Mouse (Mus musculus): ENCODE results near the gene Sacm1l.

The Sacm1l gene

GRCm38 (mm10) chr9:123577360-123578192 lies 48.0 kb downstream of the Sacm1l start:
- DNase-seq (ENCODE audit: low read depth, low spot score): no peak

DNA sequence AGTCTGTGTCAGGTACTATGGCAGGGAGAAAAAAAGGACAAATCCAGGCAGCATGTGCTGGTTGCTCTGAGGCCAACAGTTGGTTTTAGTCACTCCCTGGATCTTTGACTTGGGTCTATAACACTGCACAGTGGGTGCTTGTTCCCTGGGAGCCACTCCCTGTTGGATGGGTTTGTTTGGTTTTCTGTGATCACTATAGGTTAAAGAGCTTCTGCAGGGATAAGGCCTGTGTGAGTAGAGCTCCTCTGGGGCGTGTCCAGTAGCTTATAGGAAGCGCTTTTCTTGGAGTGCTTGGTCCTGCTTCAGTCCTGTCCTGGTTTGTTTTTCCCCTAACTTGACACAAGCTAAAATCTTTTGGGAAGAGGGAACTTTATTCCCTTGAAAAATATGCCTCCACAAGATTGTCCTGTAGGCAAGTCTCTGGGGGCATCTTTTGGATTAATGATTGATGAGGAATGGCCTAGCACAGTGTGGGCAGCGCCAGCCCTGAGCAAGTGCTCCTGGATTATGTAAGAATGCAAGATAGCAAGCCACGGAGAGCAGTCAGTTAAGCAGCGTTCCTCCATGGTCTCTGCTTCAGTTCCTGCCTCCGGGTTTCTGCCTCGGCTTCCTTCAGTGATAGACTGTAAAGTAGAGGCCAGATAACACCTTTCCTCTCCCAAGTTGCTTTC lies 59.8 kb downstream of the Sacm1l start:
- no peak for DNase-seq (ENCODE audit: low read depth, low spot score)

- DNase-seq (ENCODE audit: low read depth, low spot score): no peak
Measured at GRCm38 (mm10) chr9:123595194-123595593, 65.6 kb downstream of the Sacm1l start.

GRCm38 (mm10) chr9:123596910-123597309 lies 67.4 kb downstream of the Sacm1l start:
- DNase-seq (ENCODE audit: low read depth, low spot score): no peak

DNA sequence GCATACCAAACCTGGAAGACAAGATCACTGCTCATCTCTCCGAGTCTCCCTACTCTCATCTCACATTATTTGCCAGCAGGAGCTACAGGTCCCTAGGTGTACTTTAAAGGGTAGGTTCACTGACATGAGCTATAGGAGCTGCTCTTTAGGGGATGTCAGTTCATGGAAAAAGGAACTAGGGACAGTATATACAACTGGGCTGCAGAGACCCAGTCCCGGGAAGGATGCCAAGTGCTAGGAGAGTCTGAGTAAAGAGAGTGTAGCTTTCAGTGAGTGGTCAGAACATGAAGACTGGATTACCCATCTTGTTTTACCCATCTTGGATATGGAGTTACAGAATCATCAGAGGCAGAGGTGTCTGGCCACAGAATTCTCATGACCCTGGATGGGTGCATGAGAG lies 67.8 kb downstream of the Sacm1l start:
- DNase-seq (ENCODE audit: low read depth, low spot score): no peak

- DNase-seq (ENCODE audit: low read depth, low spot score): no peak
Measured at GRCm38 (mm10) chr9:123601529-123601928, 72.0 kb downstream of the Sacm1l start.

DNA sequence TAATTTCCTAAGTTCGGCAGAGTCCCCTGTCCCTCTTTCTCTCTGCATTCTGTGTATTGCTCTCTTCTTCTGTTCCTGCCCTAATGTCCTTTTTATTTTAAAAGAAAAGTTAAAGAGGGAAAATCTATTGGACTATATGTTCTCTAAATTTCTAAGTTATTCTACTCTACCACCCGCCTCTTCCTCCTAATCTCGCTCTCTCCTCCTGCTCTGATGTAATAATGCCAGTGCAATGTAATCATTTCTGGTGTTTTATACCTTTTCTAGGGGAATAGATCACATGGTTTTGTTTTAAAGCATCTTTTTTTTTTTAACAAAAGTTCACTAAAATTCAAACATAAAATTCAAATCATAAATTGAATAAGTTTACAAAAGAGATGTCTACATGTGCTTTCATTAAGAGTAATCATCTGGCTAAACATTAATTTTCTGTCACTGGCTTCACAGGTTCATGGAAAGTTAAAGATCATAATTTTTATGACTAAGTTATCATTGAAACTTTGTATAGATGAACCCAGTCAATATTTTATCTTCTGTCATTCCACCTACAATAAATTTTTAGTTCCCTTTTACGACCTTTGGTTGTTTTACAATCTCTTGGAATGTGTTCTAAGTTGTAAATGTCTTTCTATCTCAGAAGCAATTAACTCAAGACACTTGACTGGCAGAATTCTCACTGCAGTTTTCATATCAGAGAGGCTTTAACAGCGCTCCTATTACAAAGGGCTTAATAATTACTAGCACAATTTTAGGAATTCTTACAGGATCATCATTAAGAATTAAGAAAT lies 90.9 kb downstream of the Sacm1l start:
- no peak for DNase-seq (ENCODE audit: low read depth, low spot score)

GRCm38 (mm10) chr9:123624741-123625140 lies 95.2 kb downstream of the Sacm1l start:
- no peak for DNase-seq (ENCODE audit: low read depth, low spot score)

DNA sequence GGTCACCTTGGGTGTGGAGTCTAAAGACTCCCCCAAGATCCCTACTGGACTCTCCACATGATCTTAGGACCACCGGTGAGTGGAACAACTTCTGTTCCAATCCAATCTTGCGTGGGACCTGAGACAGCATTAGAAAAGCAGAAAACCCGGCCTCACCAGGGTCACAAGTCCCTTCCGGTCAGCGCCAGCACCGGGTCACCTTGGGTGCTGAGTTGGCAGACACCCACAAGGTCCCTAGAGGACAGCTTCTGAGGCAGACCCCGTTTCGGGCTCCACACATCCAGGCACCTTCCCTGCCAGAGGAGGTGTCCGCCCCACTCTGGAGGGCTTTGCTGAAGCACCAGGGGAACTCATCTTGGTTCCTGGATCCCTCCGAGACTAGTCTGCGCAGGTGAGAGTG lies 96.3 kb downstream of the Sacm1l start:
- DNase-seq (ENCODE audit: low read depth, low spot score): no peak

DNA sequence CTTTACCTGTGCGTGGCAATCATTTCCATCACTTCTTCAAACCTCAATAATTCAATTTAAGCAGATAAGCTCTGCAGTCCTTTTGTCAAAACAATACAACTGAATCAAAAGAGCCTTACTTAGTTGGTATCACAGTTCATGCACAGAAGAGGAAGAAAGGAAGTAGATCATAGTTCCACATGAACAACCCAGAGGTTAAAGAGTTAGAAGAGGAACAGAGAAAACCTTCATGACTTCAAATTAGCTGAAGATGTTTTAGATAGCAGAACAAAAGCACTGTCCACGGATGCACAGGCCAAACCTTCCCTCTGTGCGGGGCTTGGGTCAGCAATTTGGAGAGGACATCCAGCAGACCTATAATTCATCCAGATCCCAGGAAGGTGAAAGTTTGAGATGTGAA lies 102.1 kb downstream of the Sacm1l start:
- DNase-seq (ENCODE audit: low read depth, low spot score): no peak

- no peak for DNase-seq (ENCODE audit: low read depth, low spot score)
Measured at GRCm38 (mm10) chr9:123632281-123632680, 102.7 kb downstream of the Sacm1l start, which contains the start of gene Slc6a20b. TSS of gene Slc6a20b (minus strand) at chr9:123632565.

- no peak for DNase-seq (ENCODE audit: low read depth, low spot score)
Measured at GRCm38 (mm10) chr9:123632993-123633392, 103.4 kb downstream of the Sacm1l start.

GRCm38 (mm10) chr9:123636771-123637170 lies 107.2 kb downstream of the Sacm1l start:
- DNase-seq (ENCODE audit: low read depth, low spot score): no peak

GRCm38 (mm10) chr9:123638231-123638630 lies 108.7 kb downstream of the Sacm1l start:
- no peak for DNase-seq (ENCODE audit: low read depth, low spot score)

DNA sequence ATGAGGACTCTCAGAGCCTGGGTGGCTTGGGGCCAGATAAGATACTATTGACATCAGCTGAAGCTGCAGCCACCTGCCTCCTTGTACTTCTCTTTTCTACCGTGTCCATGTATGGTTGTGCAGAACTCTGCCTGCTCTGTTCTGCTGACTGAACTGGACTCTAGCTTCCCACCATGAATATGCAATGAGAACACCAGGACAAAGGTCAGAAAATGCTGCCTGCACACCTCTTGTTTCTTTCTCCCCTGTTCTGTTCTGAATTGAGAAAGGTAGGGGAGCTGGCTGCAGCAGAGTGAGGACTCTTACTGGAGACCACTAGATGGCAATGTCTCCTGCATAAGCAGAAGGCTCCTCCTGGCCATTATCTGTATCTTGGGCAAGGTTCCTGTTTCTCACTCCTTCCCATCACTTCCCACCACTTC lies 109.1 kb downstream of the Sacm1l start:
- DNase-seq (ENCODE audit: low read depth, low spot score): peak; percentile 17

DNA sequence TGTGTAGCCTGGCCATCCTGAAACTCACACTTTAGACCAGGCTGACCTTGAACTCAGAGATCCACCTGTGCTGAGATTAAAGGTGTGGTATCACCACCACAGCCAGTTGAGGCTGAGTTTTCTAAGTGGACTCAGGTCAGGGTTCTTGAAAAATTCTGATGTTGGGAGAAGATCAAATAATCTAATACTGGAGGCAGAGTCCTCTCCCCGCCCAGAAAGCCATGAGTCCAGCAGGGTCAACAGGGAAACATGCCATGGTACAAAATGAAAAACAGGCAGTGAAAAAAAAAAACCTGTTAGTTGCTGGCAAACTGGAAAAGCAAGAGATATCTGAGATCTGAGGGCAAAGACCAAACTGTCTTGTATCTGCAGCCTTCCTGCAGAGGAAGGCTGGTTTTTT lies 110.5 kb downstream of the Sacm1l start:
- no peak for DNase-seq (ENCODE audit: low read depth, low spot score)

Data from telencephalon, adult 2 months (tissue).